Mouse (Mus musculus): Measurements from ENCODE around the gene Rita1.

- TF ChIP-seq CTCF (IDR thresholded peaks at IDR 0.05; ENCODE audit: extremely low read depth, insufficient read depth, insufficient read length, insufficient replicate concordance) (no peak), POLR2A (IDR thresholded peaks at IDR 0.05; ENCODE audit: low read depth, low read length) (no peak)
These were observed 5.1 kb downstream of the Rita1 start for GRCm38 (mm10) chr5:120607335-120607734.
